Mouse (Mus musculus): ENCODE measurements around the gene Vrtn. TPM values are rescaled to one million over a fixed set of nuclear protein-coding genes. Genes with fewer than 3 reads are reported as not detected.

Vrtn gene
- polyA plus RNA-seq (2014; fragmentation: Nextera tagmentation; extraction: Ambion mirVana) = not detected in 2 replicates

DNA sequence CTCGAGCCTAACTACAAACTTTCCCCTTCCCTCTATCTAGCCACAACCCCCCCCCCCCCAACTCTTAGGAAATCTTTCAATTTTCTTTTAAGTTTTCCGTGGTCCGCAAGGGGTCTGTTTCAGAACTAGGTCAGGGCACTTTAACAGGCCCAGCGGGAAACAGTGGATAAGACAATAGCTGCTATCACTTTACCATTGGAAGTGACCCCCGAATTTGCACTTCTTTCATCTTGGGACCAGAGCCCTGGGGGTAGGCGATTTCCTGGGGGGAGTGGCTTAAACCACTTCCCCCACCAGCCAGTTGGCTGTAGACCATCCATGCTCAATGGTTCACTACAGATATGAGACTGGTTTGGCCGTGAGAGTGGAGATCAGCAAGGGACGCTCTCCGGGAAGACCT, at the start of gene Vrtn:
Gene Vrtn, plus strand, starts transcription at position 366 of the 400 bp plus-strand sequence.
- Histone ChIP-seq H3K9ac (ENCODE audit: low read depth, low read length) (no peak within 1 kb of the TSS), H3K36me3 (ENCODE audit: control insufficient read depth, insufficient read depth, low read length) (no peaks in the 10 kb centered on the region), H3K4me2 (replicated peaks; ENCODE audit: low read depth, low read length) (no peak within 1 kb of the TSS), H3K9me3 (ENCODE audit: control insufficient read depth, low read length) (no peaks in the 10 kb centered on the region), H3K4me1 (replicated peaks; ENCODE audit: control insufficient read depth, insufficient read depth, low read length) (no peaks in the 10 kb centered on the region), H3K27ac (ENCODE audit: low read depth, low read length) (no peak within 1 kb of the TSS), H3K27me3 (ENCODE audit: control insufficient read depth, insufficient read depth, low read length) (peaks cover 36% of the 10 kb centered on the region), H3K4me3 (ENCODE audit: low read depth, low read length) (no peak within 1 kb of the TSS)
- ATAC-seq (ENCODE audit: low FRiP score) = no peak
- DNase-seq (ENCODE audit: low spot score) = no peak
- WGBS = 4% methylated on average over 9 of the region's 9 CpGs

DNA sequence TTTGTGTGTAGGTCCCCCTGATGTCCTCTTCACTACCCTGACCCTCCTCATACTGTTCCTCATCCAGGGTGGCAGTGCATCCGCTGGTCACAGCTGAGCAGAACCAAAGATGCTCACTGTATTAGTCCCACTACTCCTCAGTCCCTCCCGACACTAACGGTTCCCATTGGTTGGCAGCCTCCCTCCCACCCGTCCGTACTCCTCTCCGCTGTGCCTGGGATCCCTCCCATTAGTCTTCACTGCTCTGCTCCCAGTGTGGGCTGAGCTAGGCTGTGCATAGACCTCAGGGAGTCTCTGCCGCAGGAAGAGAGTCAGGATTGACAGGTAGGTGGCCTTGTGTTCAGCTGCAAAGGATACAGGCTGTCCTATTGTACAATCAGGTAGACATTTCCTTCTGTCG, 42.5 kb upstream of the Vrtn start:
- WGBS = 19% methylated on average over 8 of the region's 8 CpGs
- Histone ChIP-seq H3K9ac (ENCODE audit: low read depth, low read length) (no peak overlapping the region), H3K4me1 (replicated peaks; ENCODE audit: control insufficient read depth, insufficient read depth, low read length) (no peaks in the 10 kb centered on the region; the same call in 1 of the 2 replicates), H3K4me3 (ENCODE audit: low read depth, low read length) (no peak overlapping the region), H3K9me3 (ENCODE audit: control insufficient read depth, low read length) (no peaks in the 10 kb centered on the region), H3K27ac (ENCODE audit: low read depth, low read length) (no peak overlapping the region), H3K4me2 (replicated peaks; ENCODE audit: low read depth, low read length) (no peak overlapping the region), H3K27me3 (ENCODE audit: control insufficient read depth, insufficient read depth, low read length) (no peaks in the 10 kb centered on the region; the same call in 1 of the 2 replicates), H3K36me3 (ENCODE audit: control insufficient read depth, insufficient read depth, low read length) (no peaks in the 10 kb centered on the region)
- DNase-seq (ENCODE audit: low spot score) = no peak
- ATAC-seq (ENCODE audit: low FRiP score) = no peak

DNA sequence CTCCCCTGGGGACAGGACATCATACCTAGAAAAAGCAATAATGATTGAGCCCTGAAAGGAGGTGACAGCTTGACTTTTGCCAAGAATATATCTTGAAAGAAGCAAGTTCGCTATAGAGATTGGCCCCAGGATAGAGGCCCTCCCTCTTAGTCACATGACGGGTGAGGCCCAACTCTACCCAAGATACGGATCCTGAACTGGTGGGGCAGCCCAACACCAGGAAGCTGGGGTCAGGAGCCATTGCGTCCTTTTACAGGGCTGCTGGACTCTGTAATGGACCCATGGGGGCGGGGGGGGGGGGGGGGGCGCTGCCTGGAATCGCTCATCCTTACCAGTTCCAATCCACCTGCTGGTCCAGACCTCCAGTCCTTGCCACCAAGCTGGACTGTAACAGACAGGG, 36.8 kb upstream of the Vrtn start:
- H3K27me3 ChIP-seq (ENCODE audit: control insufficient read depth, insufficient read depth, low read length) = no peaks in the 10 kb centered on the region
- no peak overlapping the region for H3K4me2 ChIP-seq (replicated peaks; ENCODE audit: low read depth, low read length)
- no peak overlapping the region for H3K27ac ChIP-seq (ENCODE audit: low read depth, low read length)
- ATAC-seq (ENCODE audit: low FRiP score) = no peak
- no peaks in the 10 kb centered on the region for H3K36me3 ChIP-seq (ENCODE audit: control insufficient read depth, insufficient read depth, low read length)
- DNase-seq (ENCODE audit: low spot score) = no peak
- H3K9ac ChIP-seq (ENCODE audit: low read depth, low read length) = no peak overlapping the region
- no peak overlapping the region for H3K4me3 ChIP-seq (ENCODE audit: low read depth, low read length)
- WGBS = 97% methylated on average over 6 of the region's 7 CpGs
- H3K4me1 ChIP-seq (replicated peaks; ENCODE audit: control insufficient read depth, insufficient read depth, low read length) = no peaks in the 10 kb centered on the region
- no peaks in the 10 kb centered on the region for H3K9me3 ChIP-seq (ENCODE audit: control insufficient read depth, low read length)

DNA sequence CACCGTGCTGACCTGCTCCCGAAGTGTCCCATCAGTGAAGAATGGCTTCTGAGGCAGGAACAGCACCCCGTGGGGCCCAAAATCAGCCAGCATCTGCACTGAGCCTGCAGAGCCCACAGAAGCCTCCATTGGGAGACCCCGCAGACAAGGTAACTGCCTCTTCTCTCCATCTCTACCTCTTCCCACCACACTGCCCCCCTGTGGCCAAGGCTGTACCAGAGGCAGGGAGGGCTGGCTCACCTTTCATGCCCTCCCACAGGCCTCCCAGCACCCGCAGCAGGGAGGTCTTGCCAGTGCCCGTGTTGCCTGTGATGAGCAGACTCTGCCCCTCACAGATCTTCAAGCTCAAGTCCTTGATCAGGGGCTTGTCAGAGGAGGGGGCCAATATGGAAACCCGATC, 35.0 kb upstream of the Vrtn start:
- Histone ChIP-seq H3K36me3 (ENCODE audit: control insufficient read depth, insufficient read depth, low read length) (no peaks in the 10 kb centered on the region), H3K9me3 (ENCODE audit: control insufficient read depth, low read length) (no peaks in the 10 kb centered on the region), H3K27ac (ENCODE audit: low read depth, low read length) (no peak overlapping the region), H3K4me3 (ENCODE audit: low read depth, low read length) (no peak overlapping the region), H3K9ac (ENCODE audit: low read depth, low read length) (no peak overlapping the region), H3K27me3 (ENCODE audit: control insufficient read depth, insufficient read depth, low read length) (no peaks in the 10 kb centered on the region), H3K4me2 (replicated peaks; ENCODE audit: low read depth, low read length) (no peak overlapping the region), H3K4me1 (replicated peaks; ENCODE audit: control insufficient read depth, insufficient read depth, low read length) (no peaks in the 10 kb centered on the region)
- WGBS = 78% methylated on average over 7 of the region's 7 CpGs
- ATAC-seq (ENCODE audit: low FRiP score) (no peak), DNase-seq (ENCODE audit: low spot score) (no peak)

DNA sequence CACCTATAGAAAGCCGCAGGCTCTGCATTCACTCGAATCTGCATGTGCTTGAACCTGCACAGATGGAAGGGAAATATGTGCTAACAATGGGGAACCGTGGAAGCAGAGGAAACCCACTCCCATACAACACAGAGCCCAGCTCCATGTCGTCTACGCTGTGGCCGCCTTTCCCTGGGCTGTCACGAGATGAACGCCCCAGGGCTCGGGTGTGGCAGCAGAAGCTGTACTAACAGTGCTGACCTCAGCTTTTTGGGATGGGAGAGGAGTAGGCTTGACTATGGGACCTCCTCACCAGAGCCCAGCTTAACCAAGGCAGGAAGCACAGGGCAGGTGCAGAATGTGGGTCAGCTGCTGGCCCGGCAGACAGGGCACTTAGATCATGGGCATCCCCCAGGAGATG, 29.1 kb upstream of the Vrtn start:
- no peak overlapping the region for H3K4me3 ChIP-seq (ENCODE audit: low read depth, low read length)
- no peak overlapping the region for H3K9ac ChIP-seq (ENCODE audit: low read depth, low read length)
- no peak overlapping the region for H3K27ac ChIP-seq (ENCODE audit: low read depth, low read length)
- H3K36me3 ChIP-seq (ENCODE audit: control insufficient read depth, insufficient read depth, low read length) = no peaks in the 10 kb centered on the region
- no peak for DNase-seq (ENCODE audit: low spot score)
- H3K9me3 ChIP-seq (ENCODE audit: control insufficient read depth, low read length) = no peaks in the 10 kb centered on the region
- ATAC-seq (ENCODE audit: low FRiP score) = no peak
- no peaks in the 10 kb centered on the region for H3K27me3 ChIP-seq (ENCODE audit: control insufficient read depth, insufficient read depth, low read length)
- no peaks in the 10 kb centered on the region for H3K4me1 ChIP-seq (replicated peaks; ENCODE audit: control insufficient read depth, insufficient read depth, low read length)
- WGBS = 91% methylated on average over 10 of the region's 10 CpGs
- no peak overlapping the region for H3K4me2 ChIP-seq (replicated peaks; ENCODE audit: low read depth, low read length)

DNA sequence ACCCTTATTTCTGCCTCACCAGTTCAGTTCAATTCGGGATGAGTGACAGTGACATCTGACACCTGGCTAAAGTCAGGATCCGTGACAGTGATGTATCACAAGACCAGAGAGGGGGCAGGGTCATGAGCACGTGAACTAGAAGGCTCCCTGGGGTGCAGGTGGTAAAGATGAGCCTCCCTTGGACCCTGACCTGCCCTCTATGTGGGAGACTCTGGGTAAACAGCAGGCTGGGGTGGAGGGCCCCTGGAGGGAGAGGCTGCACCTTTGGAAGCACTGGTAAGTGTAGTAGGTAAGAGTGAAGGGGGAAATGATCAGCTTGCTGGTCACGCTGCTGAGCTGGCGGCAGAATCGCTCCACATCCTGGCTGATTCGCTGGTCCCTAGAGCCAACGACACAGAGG, 28.3 kb upstream of the Vrtn start:
- Histone ChIP-seq H3K27ac (ENCODE audit: low read depth, low read length) (no peak overlapping the region), H3K36me3 (ENCODE audit: control insufficient read depth, insufficient read depth, low read length) (no peaks in the 10 kb centered on the region), H3K4me1 (replicated peaks; ENCODE audit: control insufficient read depth, insufficient read depth, low read length) (no peaks in the 10 kb centered on the region), H3K27me3 (ENCODE audit: control insufficient read depth, insufficient read depth, low read length) (no peaks in the 10 kb centered on the region), H3K4me2 (replicated peaks; ENCODE audit: low read depth, low read length) (no peak overlapping the region), H3K4me3 (ENCODE audit: low read depth, low read length) (no peak overlapping the region), H3K9ac (ENCODE audit: low read depth, low read length) (no peak overlapping the region), H3K9me3 (ENCODE audit: control insufficient read depth, low read length) (no peaks in the 10 kb centered on the region)
- no peak for ATAC-seq (ENCODE audit: low FRiP score)
- no peak for DNase-seq (ENCODE audit: low spot score)
- WGBS = 69% methylated on average over 8 of the region's 8 CpGs

DNA sequence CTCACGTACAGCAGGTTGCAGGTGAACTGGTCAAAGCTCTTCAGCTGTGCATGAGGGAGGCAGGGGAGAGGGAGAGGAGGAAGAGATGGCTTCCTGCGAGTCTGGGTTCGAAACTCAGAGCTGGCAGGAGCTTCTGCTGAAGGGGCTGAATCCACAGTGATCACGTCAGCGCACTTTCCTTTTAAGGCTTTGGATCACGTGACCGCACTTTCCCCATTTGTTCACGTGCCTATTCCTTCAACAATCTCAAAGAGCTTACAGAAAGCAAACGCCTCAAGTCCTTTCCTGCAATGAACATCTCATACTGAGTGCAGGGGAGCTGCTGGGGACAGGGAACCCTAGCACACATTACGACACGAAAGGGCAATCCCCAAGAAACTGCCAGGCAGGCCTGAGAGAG, 26.8 kb upstream of the Vrtn start:
- ATAC-seq (ENCODE audit: low FRiP score) = no peak
- H3K4me1 ChIP-seq (replicated peaks; ENCODE audit: control insufficient read depth, insufficient read depth, low read length) = no peaks in the 10 kb centered on the region; the same call in 1 of the 2 replicates
- DNase-seq (ENCODE audit: low spot score) = no peak
- no peak overlapping the region for H3K4me2 ChIP-seq (replicated peaks; ENCODE audit: low read depth, low read length)
- H3K9ac ChIP-seq (ENCODE audit: low read depth, low read length) = no peak overlapping the region
- no peak overlapping the region for H3K4me3 ChIP-seq (ENCODE audit: low read depth, low read length)
- 89% methylated on average over 11 of the region's 11 CpGs for WGBS
- H3K27ac ChIP-seq (ENCODE audit: low read depth, low read length) = no peak overlapping the region
- no peaks in the 10 kb centered on the region for H3K36me3 ChIP-seq (ENCODE audit: control insufficient read depth, insufficient read depth, low read length)
- no peaks in the 10 kb centered on the region for H3K27me3 ChIP-seq (ENCODE audit: control insufficient read depth, insufficient read depth, low read length)
- no peaks in the 10 kb centered on the region for H3K9me3 ChIP-seq (ENCODE audit: control insufficient read depth, low read length)

DNA sequence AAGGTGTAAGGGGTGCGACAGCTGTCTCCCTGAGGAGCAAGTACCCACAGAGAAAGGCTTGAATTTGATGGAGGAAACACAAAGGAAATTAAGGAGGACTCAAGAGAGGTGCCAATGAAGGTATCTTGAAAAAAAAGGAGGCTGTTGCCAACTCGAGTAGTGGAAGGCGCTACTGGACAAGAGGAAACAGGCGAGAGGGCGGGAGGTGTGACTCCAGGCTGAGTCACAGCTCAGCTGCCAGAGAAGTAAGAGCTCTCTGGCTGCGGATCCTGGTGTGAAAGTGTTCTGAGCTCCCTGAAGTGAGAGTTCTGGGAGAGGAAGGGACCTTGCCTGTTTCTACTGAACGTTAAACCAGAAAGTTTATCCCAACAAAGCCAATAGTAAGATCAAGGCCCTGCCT, 26.3 kb upstream of the Vrtn start:
- H3K9me3 ChIP-seq (ENCODE audit: control insufficient read depth, low read length) = no peaks in the 10 kb centered on the region
- no peaks in the 10 kb centered on the region for H3K36me3 ChIP-seq (ENCODE audit: control insufficient read depth, insufficient read depth, low read length)
- no peaks in the 10 kb centered on the region; the same call in 1 of the 2 replicates for H3K4me1 ChIP-seq (replicated peaks; ENCODE audit: control insufficient read depth, insufficient read depth, low read length)
- H3K27me3 ChIP-seq (ENCODE audit: control insufficient read depth, insufficient read depth, low read length) = no peaks in the 10 kb centered on the region
- H3K27ac ChIP-seq (ENCODE audit: low read depth, low read length) = no peak overlapping the region
- ATAC-seq (ENCODE audit: low FRiP score) (no peak), DNase-seq (ENCODE audit: low spot score) (no peak)
- H3K4me2 ChIP-seq (replicated peaks; ENCODE audit: low read depth, low read length) = no peak overlapping the region
- H3K9ac ChIP-seq (ENCODE audit: low read depth, low read length) = no peak overlapping the region
- 80% methylated on average over 7 of the region's 7 CpGs for WGBS
- H3K4me3 ChIP-seq (ENCODE audit: low read depth, low read length) = no peak overlapping the region

DNA sequence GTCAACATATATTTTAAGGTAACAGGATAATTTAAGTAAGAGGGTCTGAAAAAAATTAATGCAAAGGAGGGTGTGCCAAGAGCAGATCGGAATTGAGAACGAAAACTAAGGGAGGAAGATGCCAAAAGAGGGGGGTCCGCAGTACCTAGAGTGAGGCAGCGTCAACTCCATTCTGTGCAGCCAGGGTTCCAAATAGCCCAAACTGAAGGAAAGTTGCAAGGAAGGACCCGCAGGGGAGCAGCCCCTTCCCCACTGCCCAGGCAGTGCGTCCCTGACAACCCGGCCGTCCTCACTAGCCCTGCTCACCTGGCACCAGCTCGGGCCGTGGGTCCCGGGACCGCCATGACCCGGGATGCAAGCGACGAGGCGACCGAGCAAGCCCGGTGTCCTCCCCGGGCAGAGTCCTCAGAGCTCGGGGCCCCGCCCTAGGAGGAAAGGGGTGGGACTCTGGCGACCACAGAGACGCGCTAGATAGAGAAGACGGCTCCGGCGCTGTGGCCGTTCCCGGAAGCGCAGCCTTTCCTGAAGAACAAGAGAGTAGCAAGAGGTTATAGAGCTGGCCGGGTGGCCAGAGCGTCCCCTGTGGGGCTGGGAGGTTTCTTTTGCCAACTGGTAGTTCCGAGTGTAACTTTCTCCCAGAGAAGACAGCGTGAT, 23.7 kb upstream of the Vrtn start, which contains the start of gene Abcd4:
Gene Abcd4, minus strand, starts transcription at position 437 of the 654 bp plus-strand sequence.
- peak within 1 kb of the TSS; percentile 42 for H3K4me2 ChIP-seq (replicated peaks; ENCODE audit: low read depth, low read length)
- H3K36me3 ChIP-seq (ENCODE audit: control insufficient read depth, insufficient read depth, low read length) = no peaks in the 10 kb centered on the region
- H3K9ac ChIP-seq (ENCODE audit: low read depth, low read length) = peak within 1 kb of the TSS; percentile 74
- H3K4me3 ChIP-seq (ENCODE audit: low read depth, low read length) = peak within 1 kb of the TSS; percentile 63
- H3K27ac ChIP-seq (ENCODE audit: low read depth, low read length) = no peak within 1 kb of the TSS
- under 1% methylated on average over 34 of the region's 34 CpGs for WGBS
- ATAC-seq (ENCODE audit: low FRiP score) (peak; percentile 96), DNase-seq (ENCODE audit: low spot score) (peak; percentile 92)
- no peaks in the 10 kb centered on the region for H3K27me3 ChIP-seq (ENCODE audit: control insufficient read depth, insufficient read depth, low read length)
- no peaks in the 10 kb centered on the region for H3K9me3 ChIP-seq (ENCODE audit: control insufficient read depth, low read length)
- H3K4me1 ChIP-seq (replicated peaks; ENCODE audit: control insufficient read depth, insufficient read depth, low read length) = no peaks in the 10 kb centered on the region; the same call in 1 of the 2 replicates

All from hindbrain, embryonic 11.5 days (tissue).